Mouse (Mus musculus) olfactory bulb, adult 2 months (tissue): ENCODE results near the gene Cdk17. TPM values are rescaled to one million over a fixed set of nuclear protein-coding genes. Genes with fewer than 3 reads are reported as not detected.

Experiments used
- H3K27ac ChIP-seq: fragments of 200-500 bp; 2 replicates; pipeline ENCODE4 v1.5.1; 2012; ENCODE audit warnings: low read depth, low read length; ENCODE audit not compliant: insufficient read depth
- H3K4me1 ChIP-seq: fragments of 200-500 bp; 2 replicates; pipeline ENCODE4 v1.6.1; 2012; ENCODE audit warnings: low read length; ENCODE audit not compliant: control insufficient read depth, insufficient read depth
- H3K4me3 ChIP-seq: fragments of 200-500 bp; 2 replicates; pipeline ENCODE4 v1.5.1; 2012; ENCODE audit warnings: mild to moderate bottlenecking, low read depth, low read length, moderate library complexity; ENCODE audit not compliant: insufficient read depth
- CTCF ChIP-seq: fragments of 200-500 bp; IDR thresholded peaks from 2 replicates; pipeline ENCODE4 v1.5.1; 2012; ENCODE audit warnings: low read depth, mild to moderate bottlenecking, low read length, moderate library complexity; ENCODE audit not compliant: insufficient read depth
- POLR2A ChIP-seq: fragments of 200-500 bp; IDR thresholded peaks from 2 replicates; pipeline ENCODE4 v1.6.1; 2012; ENCODE audit warnings: mild to moderate bottlenecking, low read depth, low read length, moderate library complexity; ENCODE audit not compliant: insufficient read depth
- WGBS: fragments of 180-500 bp; shearing (Covaris S2); methylation state at CpG from one replicate; pipeline ENCODE4 v1.1.7; 2018; 5-methylcytosine and 5-hydroxymethylcytosine counted together
- polyA plus RNA-seq: library from polyadenylated mRNA; stranded (reverse); fragments of >200 nt; gene quantifications from 2 replicates; pipeline ENCODE4 v1.2.4, GENCODE M21; 2012; ENCODE audit warnings: low replicate concordance; ENCODE audit not compliant: missing spikeins, insufficient read depth, insufficient read length

Gene Cdk17
- polyA plus RNA-seq, 1 experiment, result 158 TPM

- WGBS, result 20% methylated on average over 13 of the region's 13 CpGs
- Histone ChIP-seq H3K4me3 (no peak overlapping the region), H3K27ac (peak overlapping the region; percentile 78), H3K4me1 (peaks cover 20% of the 10 kb centered on the region)
- no peak for TF ChIP-seq POLR2A
- no peak for TF ChIP-seq CTCF
These were observed 94.6 kb downstream of the Cdk17 start for GRCm38 (mm10) chr10:93255294-93255693.

GRCm38 (mm10) chr10:93259826-93260225, 99.2 kb downstream of the Cdk17 start:
- Histone ChIP-seq H3K4me3 (no peak overlapping the region), H3K27ac (no peak overlapping the region), H3K4me1 (peaks cover 45% of the 10 kb centered on the region)
- TF ChIP-seq POLR2A, result no peak
- TF ChIP-seq CTCF, result no peak
- 30% methylated on average over 5 of the region's 5 CpGs for WGBS

- 30% methylated on average over 16 of the region's 16 CpGs for WGBS
- peaks cover 51% of the 10 kb centered on the region for H3K4me1 ChIP-seq
- H3K4me3 ChIP-seq, result no peak overlapping the region
- peak overlapping the region; percentile 9; the same call in 1 of the 2 replicates for H3K27ac ChIP-seq
- TF ChIP-seq CTCF, result no peak
- TF ChIP-seq POLR2A, result no peak
These were observed 100.7 kb downstream of the Cdk17 start for GRCm38 (mm10) chr10:93261132-93261980.

GRCm38 (mm10) chr10:93261981-93262499, 101.4 kb downstream of the Cdk17 start:
- WGBS, result 23% methylated on average over 15 of the region's 15 CpGs

GRCm38 (mm10) chr10:93263431-93263830, 102.8 kb downstream of the Cdk17 start:
- H3K4me3 ChIP-seq, result no peak overlapping the region
- H3K4me1 ChIP-seq, result peaks cover 50% of the 10 kb centered on the region
- 62% methylated on average over 8 of the region's 8 CpGs for WGBS
- TF ChIP-seq POLR2A, result no peak
- no peak for TF ChIP-seq CTCF
- H3K27ac ChIP-seq, result 0 out of 2 replicates have a peak overlapping the region, but pooled peaks have one; percentile 41

More at GRCm38 (mm10) chr10:93261981-93262499, 101.4 kb downstream of the Cdk17 start:
- TF ChIP-seq CTCF (no peak), POLR2A (no peak)
- H3K27ac ChIP-seq, result 0 out of 2 replicates have a peak overlapping the region, but pooled peaks have one; percentile 9
- no peak overlapping the region for H3K4me3 ChIP-seq
- peaks cover 50% of the 10 kb centered on the region for H3K4me1 ChIP-seq

- peaks cover 50% of the 10 kb centered on the region for H3K4me1 ChIP-seq
- TF ChIP-seq CTCF, result no peak
- no peak for TF ChIP-seq POLR2A
- 61% methylated on average over 5 of the region's 5 CpGs for WGBS
- no peak overlapping the region for H3K4me3 ChIP-seq
- no peak overlapping the region; the same call in 1 of the 2 replicates for H3K27ac ChIP-seq
These were observed 103.3 kb downstream of the Cdk17 start for GRCm38 (mm10) chr10:93264001-93264400.

GRCm38 (mm10) chr10:93265833-93266232, 105.2 kb downstream of the Cdk17 start:
- 55% methylated on average over 9 of the region's 9 CpGs for WGBS
- Histone ChIP-seq H3K4me3 (no peak overlapping the region), H3K27ac (peak overlapping the region; percentile 19; the same call in 1 of the 2 replicates), H3K4me1 (peaks cover 56% of the 10 kb centered on the region)
- TF ChIP-seq POLR2A, result no peak
- no peak for TF ChIP-seq CTCF

GRCm38 (mm10) chr10:93266521-93266920, 105.8 kb downstream of the Cdk17 start:
- WGBS, result 75% methylated on average over 7 of the region's 7 CpGs
- H3K4me1 ChIP-seq, result peaks cover 49% of the 10 kb centered on the region

GRCm38 (mm10) chr10:93267509-93267908, 106.8 kb downstream of the Cdk17 start:
- Histone ChIP-seq H3K4me3 (no peak overlapping the region), H3K27ac (no peak overlapping the region), H3K4me1 (peaks cover 45% of the 10 kb centered on the region)
- no peak for TF ChIP-seq POLR2A
- TF ChIP-seq CTCF, result no peak
- WGBS, result 86% methylated on average over 5 of the region's 5 CpGs

More at GRCm38 (mm10) chr10:93266521-93266920, 105.8 kb downstream of the Cdk17 start:
- Histone ChIP-seq H3K4me3 (no peak overlapping the region), H3K27ac (peak overlapping the region; percentile 19; the same call in 1 of the 2 replicates)
- TF ChIP-seq CTCF (no peak), POLR2A (no peak)
